Mouse (Mus musculus): Measurements from ENCODE around the gene Asb13. TPM values are rescaled to one million over a fixed set of nuclear protein-coding genes. Genes with fewer than 3 reads are reported as not detected.

Gene Asb13
- polyA plus RNA-seq, 1 experiment from 2014 or later = 7.8 TPM

GRCm38 (mm10) chr13:3686306-3686705, 52.5 kb downstream of the Asb13 start:
- Histone ChIP-seq H3K4me2 (ENCODE audit: low read depth, low read length) (no peak overlapping the region), H3K4me1 (ENCODE audit: insufficient read depth) (no peaks in the 10 kb centered on the region), H3K27ac (ENCODE audit: low read depth) (no peak overlapping the region), H3K27me3 (ENCODE audit: insufficient read depth, low read length) (no peaks in the 10 kb centered on the region), H3K36me3 (replicated peaks; ENCODE audit: insufficient read depth, low read length) (no peaks in the 10 kb centered on the region), H3K9ac (replicated peaks) (no peak overlapping the region), H3K9me3 (ENCODE audit: low read length) (no peaks in the 10 kb centered on the region), H3K4me3 (ENCODE audit: low read depth, low read length) (no peak overlapping the region)
- WGBS (ENCODE audit: insufficient replicate concordance) = 71% methylated on average over 1 of the region's 1 CpGs
- TF ChIP-seq EP300 (IDR thresholded peaks at IDR 0.05; ENCODE audit: low read depth) (no peak), CTCF (IDR thresholded peaks at IDR 0.05; ENCODE audit: low read depth) (no peak)
- ATAC-seq (no peak), DNase-seq (no peak)

DNA sequence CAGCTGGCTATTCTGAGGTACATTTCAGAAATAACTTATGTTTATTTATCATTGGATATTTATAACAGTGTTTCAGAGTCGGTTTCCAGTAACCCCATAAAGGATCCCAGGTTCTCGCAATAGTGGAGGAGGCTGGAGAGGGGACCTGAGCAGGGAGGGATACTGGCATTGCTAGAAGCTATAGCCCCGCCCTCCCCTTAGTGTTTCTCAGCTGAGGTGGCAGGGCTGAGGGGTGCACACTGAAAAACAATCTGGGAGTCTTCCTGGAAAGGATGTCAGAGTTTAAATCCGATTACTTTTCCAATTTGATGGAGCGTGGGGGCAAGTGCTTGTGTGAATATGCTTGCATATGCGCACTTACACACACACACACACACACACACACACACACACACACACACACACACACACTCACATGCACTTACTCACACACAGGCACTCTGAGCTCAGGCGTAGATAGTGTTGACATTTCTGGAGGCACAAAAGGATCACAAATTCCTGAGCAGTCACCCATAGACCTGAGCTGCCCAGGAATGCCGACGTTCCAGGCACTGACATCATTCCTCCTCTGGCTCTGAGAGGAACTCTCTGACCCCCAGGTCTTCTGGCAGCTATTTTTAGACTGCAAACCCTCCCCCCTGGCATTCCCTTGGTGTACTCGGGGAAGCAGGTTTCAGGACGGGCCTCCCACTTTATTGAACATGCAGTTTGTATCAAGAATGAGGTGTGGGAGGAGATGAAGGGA, 60.9 kb downstream of the Asb13 start:
- WGBS (ENCODE audit: insufficient replicate concordance) = 43% methylated on average over 11 of the region's 11 CpGs
- no peak for TF ChIP-seq CTCF (IDR thresholded peaks at IDR 0.05; ENCODE audit: low read depth)
- TF ChIP-seq EP300 (IDR thresholded peaks at IDR 0.05; ENCODE audit: low read depth) = no peak
- no peaks in the 10 kb centered on the region for H3K4me1 ChIP-seq (ENCODE audit: insufficient read depth)
- peak; percentile 56 for ATAC-seq
- H3K9me3 ChIP-seq (ENCODE audit: low read length) = no peaks in the 10 kb centered on the region
- no peaks in the 10 kb centered on the region for H3K36me3 ChIP-seq (replicated peaks; ENCODE audit: insufficient read depth, low read length)
- no peak overlapping the region for H3K9ac ChIP-seq (replicated peaks)
- H3K27me3 ChIP-seq (ENCODE audit: insufficient read depth, low read length) = no peaks in the 10 kb centered on the region
- H3K4me2 ChIP-seq (ENCODE audit: low read depth, low read length) = no peak overlapping the region
- DNase-seq = no peak
- no peak overlapping the region for H3K4me3 ChIP-seq (ENCODE audit: low read depth, low read length)
- no peak overlapping the region for H3K27ac ChIP-seq (ENCODE audit: low read depth)

DNA sequence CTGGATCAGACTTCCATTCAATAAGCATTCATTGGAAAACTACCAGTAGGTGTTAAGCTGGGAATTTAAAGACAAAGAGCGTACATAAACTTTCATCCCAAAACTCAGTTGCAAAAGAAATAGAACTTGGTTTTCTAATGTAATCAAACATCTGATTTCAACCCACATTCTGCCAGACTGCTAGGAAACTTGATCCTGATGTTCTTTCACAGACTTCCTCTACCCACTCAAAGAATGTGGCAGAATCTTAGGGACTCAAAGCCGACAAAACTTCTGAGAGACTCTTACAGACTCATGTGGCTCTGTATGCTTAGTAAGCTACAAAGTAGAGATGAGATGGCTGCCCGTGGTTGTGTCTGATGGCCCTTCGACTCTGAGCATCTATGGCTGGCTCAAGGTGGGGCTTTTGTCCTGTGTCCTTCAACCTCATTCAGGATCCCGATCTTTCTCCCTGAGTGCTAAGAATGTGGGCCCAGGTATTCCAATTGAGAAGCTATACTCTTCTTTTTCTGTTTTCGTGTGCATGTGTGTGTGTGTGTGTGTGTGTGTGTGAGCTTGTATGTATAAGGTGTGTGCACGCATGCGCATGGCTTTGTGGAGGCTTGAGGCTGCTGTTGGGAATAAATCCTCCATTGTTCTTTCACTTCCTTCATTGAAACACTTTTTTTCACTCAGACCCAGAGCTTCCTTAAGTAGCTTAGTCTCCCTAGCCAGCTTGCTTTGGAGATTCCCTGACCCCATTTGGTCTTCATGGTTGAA, 63.3 kb downstream of the Asb13 start:
- no peak overlapping the region for H3K27ac ChIP-seq (ENCODE audit: low read depth)
- no peaks in the 10 kb centered on the region for H3K4me1 ChIP-seq (ENCODE audit: insufficient read depth)
- ATAC-seq (no peak), DNase-seq (no peak)
- no peaks in the 10 kb centered on the region for H3K9me3 ChIP-seq (ENCODE audit: low read length)
- no peaks in the 10 kb centered on the region for H3K36me3 ChIP-seq (replicated peaks; ENCODE audit: insufficient read depth, low read length)
- H3K4me3 ChIP-seq (ENCODE audit: low read depth, low read length) = no peak overlapping the region
- H3K27me3 ChIP-seq (ENCODE audit: insufficient read depth, low read length) = no peaks in the 10 kb centered on the region
- WGBS (ENCODE audit: insufficient replicate concordance) = 70% methylated on average over 8 of the region's 8 CpGs
- no peak overlapping the region for H3K9ac ChIP-seq (replicated peaks)
- TF ChIP-seq EP300 (IDR thresholded peaks at IDR 0.05; ENCODE audit: low read depth) (no peak), CTCF (IDR thresholded peaks at IDR 0.05; ENCODE audit: low read depth) (no peak)
- H3K4me2 ChIP-seq (ENCODE audit: low read depth, low read length) = no peak overlapping the region

GRCm38 (mm10) chr13:3700752-3701151, 66.9 kb downstream of the Asb13 start:
- no peak overlapping the region for H3K4me3 ChIP-seq (ENCODE audit: low read depth, low read length)
- H3K4me1 ChIP-seq (ENCODE audit: insufficient read depth) = no peaks in the 10 kb centered on the region
- no peaks in the 10 kb centered on the region for H3K27me3 ChIP-seq (ENCODE audit: insufficient read depth, low read length)
- no peak overlapping the region for H3K27ac ChIP-seq (ENCODE audit: low read depth)
- TF ChIP-seq EP300 (IDR thresholded peaks at IDR 0.05; ENCODE audit: low read depth) (no peak), CTCF (IDR thresholded peaks at IDR 0.05; ENCODE audit: low read depth) (no peak)
- H3K4me2 ChIP-seq (ENCODE audit: low read depth, low read length) = no peak overlapping the region
- no peaks in the 10 kb centered on the region for H3K9me3 ChIP-seq (ENCODE audit: low read length)
- H3K9ac ChIP-seq (replicated peaks) = no peak overlapping the region
- no peaks in the 10 kb centered on the region for H3K36me3 ChIP-seq (replicated peaks; ENCODE audit: insufficient read depth, low read length)
- DNase-seq (no peak), ATAC-seq (no peak)
- WGBS (ENCODE audit: insufficient replicate concordance) = 30% methylated on average over 4 of the region's 4 CpGs

Other genes starting within 250 kb of the Asb13 start
- 189 and 191 TPM in 2 replicates for gene Gdi2, start 96.0 kb upstream of the Asb13 start, polyA plus RNA-seq (2015; fragmentation: Nextera tagmentation; extraction: Ambion mirVana)
- gene Fam208b, start 22.9 kb upstream of the Asb13 start, polyA plus RNA-seq (2015; fragmentation: Nextera tagmentation; extraction: Ambion mirVana) = 2.8 and 3.0 TPM in 2 replicates
- gene Calml3, start 170.3 kb downstream of the Asb13 start, polyA plus RNA-seq (2015; fragmentation: Nextera tagmentation; extraction: Ambion mirVana) = not detected in 2 replicates
- gene Calm4, start 203.7 kb downstream of the Asb13 start, polyA plus RNA-seq (2015; fragmentation: Nextera tagmentation; extraction: Ambion mirVana) = not detected in 2 replicates
- not detected in 2 replicates for gene Calm5, start 220.1 kb downstream of the Asb13 start, polyA plus RNA-seq (2015; fragmentation: Nextera tagmentation; extraction: Ambion mirVana)